Mouse (Mus musculus) hindbrain, embryonic 15.5 days (tissue): ENCODE results near the gene Zfp317. TPM values are rescaled to one million over a fixed set of nuclear protein-coding genes. Genes with fewer than 3 reads are reported as not detected.
"Not testable (repeated sequence)": the region's sequence is repeated elsewhere in the genome, so short reads cannot be mapped to it uniquely, and the experiment has no call there.

ENCODE experiments used
- ATAC-seq: fragments of 200-750 bp; cut with Nextera tagmentation; 2 replicates; pipeline ENCODE4 v1.8.0; 2017; ENCODE audit warnings: low read depth, moderate number of reproducible peaks, moderate TSS enrichment; ENCODE audit not compliant: low FRiP score
- H3K27ac ChIP-seq: fragments of 300-500 bp; sonication (generic); replicated peaks from 2 replicates; pipeline ENCODE4 v1.5.1; 2015; ENCODE audit warnings: mild to moderate bottlenecking, inconsistent platforms
- H3K27me3 ChIP-seq: fragments of 300-500 bp; sonication (generic); 2 replicates; pipeline ENCODE4 v1.6.1; 2015; ENCODE audit warnings: control low read depth, inconsistent platforms
- H3K36me3 ChIP-seq: fragments of 300-500 bp; sonication (generic); 2 replicates; pipeline ENCODE4 v1.6.1; 2015; ENCODE audit warnings: control low read depth, inconsistent platforms
- H3K4me1 ChIP-seq: fragments of 300-500 bp; sonication (generic); replicated peaks from 2 replicates; pipeline ENCODE4 v1.6.1; 2015; ENCODE audit warnings: control low read depth, inconsistent platforms
- H3K4me2 ChIP-seq: fragments of 300-500 bp; sonication (generic); 2 replicates; pipeline ENCODE4 v1.6.1; 2015; ENCODE audit warnings: moderate library complexity, mild to moderate bottlenecking, inconsistent platforms
- H3K4me3 ChIP-seq: fragments of 300-500 bp; sonication (generic); 2 replicates; pipeline ENCODE4 v1.5.1; 2015; ENCODE audit warnings: mild to moderate bottlenecking, inconsistent platforms
- H3K9ac ChIP-seq: fragments of 300-500 bp; sonication (generic); 2 replicates; pipeline ENCODE4 v1.6.1; 2015; ENCODE audit warnings: inconsistent platforms
- H3K9me3 ChIP-seq: fragments of 300-500 bp; sonication (generic); 2 replicates; pipeline ENCODE4 v1.6.1; 2016; ENCODE audit warnings: control low read depth, inconsistent platforms
- WGBS: fragments of 180-500 bp; shearing (Covaris S2); methylation state at CpG from one replicate; pipeline ENCODE4 v1.1.7; 2015; 5-methylcytosine and 5-hydroxymethylcytosine counted together
- polyA plus RNA-seq: library from polyadenylated mRNA; unstranded; fragments of >200 nt; fragmentation: Nextera tagmentation; extraction: Ambion mirVana; gene quantifications from 2 replicates; pipeline ENCODE4 v1.2.1, GENCODE M21; 2015

Zfp317 gene
- 33.6 and 34.4 TPM in 2 replicates for polyA plus RNA-seq

DNA sequence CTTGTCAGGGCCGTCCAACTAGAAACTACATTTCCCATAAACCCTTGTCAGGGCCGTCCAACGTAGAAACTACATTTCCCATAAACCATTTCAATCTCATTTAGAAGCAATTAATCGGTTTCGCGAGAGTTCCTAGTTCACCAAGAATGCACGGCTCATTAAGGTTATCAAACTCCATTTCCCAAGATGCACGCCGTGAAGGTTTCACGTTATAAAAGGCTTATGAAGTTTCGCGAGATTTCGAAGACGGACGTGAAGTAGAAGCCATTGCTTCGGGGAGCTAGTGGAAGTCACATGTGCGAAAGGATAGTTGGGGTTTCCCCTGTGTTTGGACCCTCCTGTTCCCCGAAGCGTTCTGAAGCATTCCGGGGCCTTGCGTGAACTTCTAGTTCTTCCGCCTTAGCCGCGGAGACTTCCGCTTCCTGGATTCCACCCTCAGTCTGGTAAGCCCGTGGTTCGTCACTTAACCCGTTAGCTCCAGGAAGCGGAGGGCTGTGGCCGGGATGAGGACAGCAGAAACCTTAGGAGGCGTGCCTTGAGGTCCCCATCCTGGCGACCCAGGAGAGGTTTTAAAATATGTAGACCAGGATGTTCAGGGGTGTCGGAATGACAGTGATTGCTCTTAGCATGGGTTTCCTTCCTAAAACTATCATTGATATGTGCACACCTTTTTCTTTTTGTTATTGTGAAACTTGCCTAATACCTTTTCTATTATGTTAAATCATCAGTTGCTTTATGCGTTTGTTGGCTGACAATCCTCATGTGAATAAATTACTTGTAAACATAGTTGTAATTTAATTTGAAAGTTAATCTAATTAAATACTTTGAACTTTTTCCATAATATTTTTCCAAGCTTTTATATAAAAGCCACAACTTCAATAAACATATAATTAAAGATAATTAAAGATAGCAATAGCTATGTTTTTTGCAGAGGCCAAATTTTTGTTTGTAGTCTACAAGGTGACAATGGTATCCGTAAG is at the start of gene Zfp317:
Gene Zfp317 (plus strand): TSS at position 260 of the 980 bp plus-strand sequence.
- Histone ChIP-seq H3K4me1 (no peaks in the 10 kb centered on the region), H3K9me3 (no peaks in the 10 kb centered on the region), H3K36me3 (peaks cover 7% of the 10 kb centered on the region; the same call in 1 of the 2 replicates), H3K4me2 (peak within 1 kb of the TSS; percentile 54), H3K27ac (peak within 1 kb of the TSS; percentile 85), H3K27me3 (no peaks in the 10 kb centered on the region), H3K9ac (peak within 1 kb of the TSS; percentile 67), H3K4me3 (peak within 1 kb of the TSS; percentile 69)
- ATAC-seq = peak; percentile 99
- WGBS = 2% methylated on average over 35 of the region's 35 CpGs

DNA sequence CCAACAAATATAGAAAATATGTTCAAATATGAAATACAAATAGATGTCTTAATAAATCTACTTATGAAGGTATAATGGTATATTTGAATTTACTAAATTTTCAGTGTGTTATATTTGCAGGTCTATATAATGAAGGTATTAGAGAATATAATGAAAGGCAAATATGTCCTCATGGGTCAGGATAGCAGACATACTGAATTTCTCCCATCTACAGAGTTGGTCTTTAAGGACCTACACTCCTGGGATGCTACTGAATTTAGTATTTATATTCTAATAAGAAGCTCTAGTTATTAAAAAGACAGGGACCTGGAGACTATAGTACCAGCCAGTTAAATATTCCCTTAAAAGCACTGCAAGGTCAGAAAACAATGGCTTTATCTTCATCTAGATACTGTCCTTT is 39.6 kb upstream of the Zfp317 start, which contains the start of gene Olfr855:
Gene Olfr855 (plus strand): TSS at position 301 of the 400 bp plus-strand sequence.
- H3K9me3 ChIP-seq = no peaks in the 10 kb centered on the region; the same call in 1 of the 2 replicates
- no peak within 1 kb of the TSS for H3K4me3 ChIP-seq
- H3K27ac ChIP-seq = no peak within 1 kb of the TSS
- no peak within 1 kb of the TSS for H3K4me2 ChIP-seq
- H3K36me3 ChIP-seq = no peaks in the 10 kb centered on the region
- H3K9ac ChIP-seq = no peak within 1 kb of the TSS
- no peak for ATAC-seq
- no peaks in the 10 kb centered on the region for H3K27me3 ChIP-seq
- H3K4me1 ChIP-seq = no peaks in the 10 kb centered on the region

DNA sequence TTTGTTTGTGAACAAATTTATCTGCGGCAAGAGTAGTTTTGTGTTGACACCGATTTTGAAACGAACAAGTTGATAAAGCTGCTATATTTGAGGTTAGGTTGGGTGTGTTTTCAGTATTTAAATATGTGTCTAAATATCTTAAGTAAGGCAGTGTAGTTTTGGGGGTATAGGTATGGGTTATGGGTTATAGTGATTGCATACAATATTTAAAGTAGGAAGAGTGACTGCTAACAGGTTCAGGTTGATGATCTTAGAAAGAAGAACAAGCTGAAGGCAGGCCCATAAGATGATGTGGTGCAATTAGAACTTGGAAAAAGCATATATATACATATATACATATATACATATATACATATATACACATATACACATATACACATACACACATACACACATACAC is 605 bp upstream of the Zfp317 start:
- H3K27ac ChIP-seq = no peak overlapping the region
- no peaks in the 10 kb centered on the region for H3K27me3 ChIP-seq
- WGBS = 94% methylated on average over 3 of the region's 3 CpGs
- peak overlapping the region; percentile 69 for H3K4me3 ChIP-seq
- H3K9ac ChIP-seq = no peak overlapping the region
- peak overlapping the region; percentile 27 for H3K4me2 ChIP-seq
- H3K36me3 ChIP-seq = peaks cover 4% of the 10 kb centered on the region; the same call in 1 of the 2 replicates
- H3K9me3 ChIP-seq = no peaks in the 10 kb centered on the region
- H3K4me1 ChIP-seq = no peaks in the 10 kb centered on the region
- ATAC-seq = no peak

DNA sequence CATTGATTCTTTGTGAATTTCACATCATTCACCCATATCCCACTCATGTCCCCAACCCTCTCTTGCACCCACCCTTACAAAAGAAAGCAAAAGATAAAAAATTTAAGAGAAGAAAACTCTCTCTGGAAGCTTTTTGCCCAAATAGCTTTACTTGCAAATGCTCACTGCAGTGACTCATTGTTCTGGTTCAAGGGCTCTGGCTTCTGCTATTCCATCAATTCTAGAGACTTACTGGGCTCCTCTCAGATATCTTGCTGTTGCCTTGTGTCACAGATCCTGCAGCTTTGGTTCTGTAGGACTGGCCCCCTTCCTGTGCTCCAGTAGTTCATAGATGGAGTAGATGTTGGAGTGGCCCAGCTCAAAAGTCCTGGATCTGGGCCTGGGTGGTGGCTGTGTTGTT is 7.7 kb downstream of the Zfp317 start:
- H3K4me1 ChIP-seq = no peaks in the 10 kb centered on the region

DNA sequence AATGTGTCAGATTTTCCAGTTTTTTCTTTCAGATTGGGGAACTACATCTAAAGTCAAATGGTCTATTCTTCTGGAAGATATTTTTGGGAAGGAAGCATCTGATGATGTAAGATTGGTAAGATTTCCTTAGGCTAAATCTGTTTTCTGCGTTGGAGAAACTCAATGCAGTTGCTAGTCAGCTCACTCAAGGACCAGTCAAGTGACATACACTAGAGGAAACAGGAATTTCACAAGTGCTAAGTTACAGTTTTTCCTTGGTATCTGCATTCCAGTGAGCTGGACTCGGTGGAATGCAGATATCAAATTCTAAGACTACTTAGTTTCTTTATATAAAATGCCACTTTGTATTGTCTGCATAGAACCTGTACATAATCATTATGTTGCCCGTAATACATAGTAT is 23.3 kb downstream of the Zfp317 start:
- no peak overlapping the region for H3K9ac ChIP-seq
- H3K4me1 ChIP-seq = no peaks in the 10 kb centered on the region
- H3K4me3 ChIP-seq = no peak overlapping the region
- WGBS = 96% methylated on average over 3 of the region's 3 CpGs
- H3K4me2 ChIP-seq = no peak overlapping the region
- H3K27ac ChIP-seq = no peak overlapping the region
- H3K9me3 ChIP-seq = no peaks in the 10 kb centered on the region
- peaks cover 69% of the 10 kb centered on the region for H3K36me3 ChIP-seq
- no peak for ATAC-seq
- no peaks in the 10 kb centered on the region for H3K27me3 ChIP-seq

More for the DNA sequence above, 7.7 kb downstream of the Zfp317 start:
- peaks cover 25% of the 10 kb centered on the region for H3K36me3 ChIP-seq
- H3K4me3 ChIP-seq = no peak overlapping the region
- H3K9ac ChIP-seq = no peak overlapping the region
- H3K27me3 ChIP-seq = no peaks in the 10 kb centered on the region
- ATAC-seq = no peak
- no peaks in the 10 kb centered on the region for H3K9me3 ChIP-seq
- H3K27ac ChIP-seq = no peak overlapping the region
- no peak overlapping the region for H3K4me2 ChIP-seq

DNA sequence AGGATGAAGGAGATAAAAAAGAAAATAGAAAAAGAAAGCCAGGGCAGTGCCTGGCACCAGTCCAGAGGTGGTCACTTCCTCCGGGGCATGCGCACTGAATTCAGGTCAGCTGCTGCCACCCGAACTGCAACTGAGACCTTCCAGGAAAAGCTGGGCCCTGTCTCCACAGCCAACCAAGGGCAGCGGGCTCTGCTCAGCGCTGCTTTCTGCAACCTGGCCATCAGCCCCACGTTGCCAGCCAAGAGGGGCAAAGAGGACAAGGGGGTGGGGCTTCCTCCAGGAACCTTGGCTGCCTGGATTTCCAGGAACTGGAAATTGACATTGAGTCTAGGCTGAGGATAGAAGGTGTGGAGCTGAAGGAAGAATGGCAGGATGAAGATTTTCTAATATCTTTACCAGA is 68.4 kb downstream of the Zfp317 start:
- H3K27me3 ChIP-seq = no peaks in the 10 kb centered on the region
- no peaks in the 10 kb centered on the region for H3K9me3 ChIP-seq
- WGBS = 84% methylated on average over 6 of the region's 6 CpGs

DNA sequence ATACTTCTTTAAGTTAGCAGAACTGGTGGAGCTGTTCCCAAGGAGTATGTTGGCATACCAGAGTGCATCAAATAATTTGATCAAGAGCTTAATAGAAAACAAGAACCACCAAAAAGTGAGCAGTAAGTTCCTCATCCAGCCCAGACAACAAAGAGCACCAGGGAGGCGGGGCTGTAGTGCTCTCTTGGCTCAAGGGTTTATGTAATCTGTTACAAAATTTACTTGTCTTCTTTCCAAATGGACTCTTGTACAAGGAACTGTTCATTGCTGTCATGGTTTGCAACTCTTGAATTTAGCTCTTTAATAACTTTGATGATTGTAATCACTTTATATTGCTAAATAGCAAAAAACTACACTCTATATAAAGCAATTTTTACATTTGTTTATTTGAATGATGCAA is 69.5 kb downstream of the Zfp317 start:
- Histone ChIP-seq H3K36me3 (no peaks in the 10 kb centered on the region), H3K4me3 (no peak overlapping the region), H3K4me2 (no peak overlapping the region), H3K27me3 (no peaks in the 10 kb centered on the region), H3K9ac (no peak overlapping the region), H3K27ac (no peak overlapping the region), H3K4me1 (no peaks in the 10 kb centered on the region), H3K9me3 (no peaks in the 10 kb centered on the region)
- no peak for ATAC-seq
- WGBS = 78% methylated on average over 1 of the region's 1 CpGs

More for the DNA sequence above, 68.4 kb downstream of the Zfp317 start:
- Histone ChIP-seq H3K36me3 (no peaks in the 10 kb centered on the region), H3K4me2 (no peak overlapping the region), H3K4me1 (no peaks in the 10 kb centered on the region), H3K27ac (no peak overlapping the region), H3K4me3 (no peak overlapping the region), H3K9ac (no peak overlapping the region)
- no peak for ATAC-seq

DNA sequence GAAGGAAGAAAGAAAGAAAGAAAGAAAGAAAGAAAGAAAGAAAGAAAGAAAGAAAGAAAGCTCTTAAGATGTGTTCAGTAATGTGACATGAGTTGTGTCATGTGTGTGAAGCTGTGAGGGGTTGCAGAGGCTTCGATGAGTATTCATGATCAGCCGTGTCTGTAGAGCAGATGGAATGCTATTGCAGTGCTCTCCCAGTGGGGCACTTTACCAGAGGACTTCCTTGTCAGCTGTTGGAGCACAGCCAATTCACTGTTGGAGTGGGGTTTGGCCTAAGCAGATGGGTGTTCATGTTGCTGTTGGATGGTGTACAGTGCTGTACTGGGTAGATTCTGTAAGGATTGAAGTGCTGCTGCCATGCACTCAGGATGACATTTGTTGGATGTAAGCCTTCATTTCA is 70.5 kb downstream of the Zfp317 start:
- WGBS = 68% methylated on average over 2 of the region's 2 CpGs
- Histone ChIP-seq H3K9ac (no peak overlapping the region), H3K27me3 (no peaks in the 10 kb centered on the region), H3K9me3 (0 out of 2 replicates have a peak, but pooled peaks cover 3% of the 10 kb centered on the region), H3K4me2 (no peak overlapping the region), H3K36me3 (no peaks in the 10 kb centered on the region), H3K4me1 (no peaks in the 10 kb centered on the region), H3K4me3 (no peak overlapping the region), H3K27ac (no peak overlapping the region)
- ATAC-seq = no peak

DNA sequence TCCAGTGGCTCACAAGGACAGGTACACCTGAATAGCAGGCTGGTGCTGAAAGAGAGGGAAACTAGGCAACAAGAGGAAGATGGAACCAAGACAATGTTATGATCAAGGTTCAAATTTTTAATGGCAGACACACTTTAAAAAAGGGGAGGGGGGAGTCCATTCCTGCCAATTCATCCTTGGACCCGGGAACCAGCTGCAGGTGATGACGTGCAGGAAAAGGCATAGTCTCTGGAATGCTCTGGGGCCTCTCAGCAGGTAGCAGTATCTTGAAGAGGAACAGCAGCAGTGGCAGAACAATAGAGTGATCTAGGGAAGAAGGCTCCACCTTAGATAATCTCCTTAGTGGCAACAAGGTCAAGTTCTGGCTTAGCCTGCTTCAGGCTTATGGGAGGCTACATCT is 72.4 kb downstream of the Zfp317 start:
- not testable (repeated sequence) for H3K9me3 ChIP-seq, H3K4me3 ChIP-seq, H3K4me2 ChIP-seq, H3K9ac ChIP-seq, H3K27me3 ChIP-seq, H3K36me3 ChIP-seq, H3K4me1 ChIP-seq, H3K27ac ChIP-seq, ATAC-seq
- 57% methylated on average over 2 of the region's 2 CpGs for WGBS

DNA sequence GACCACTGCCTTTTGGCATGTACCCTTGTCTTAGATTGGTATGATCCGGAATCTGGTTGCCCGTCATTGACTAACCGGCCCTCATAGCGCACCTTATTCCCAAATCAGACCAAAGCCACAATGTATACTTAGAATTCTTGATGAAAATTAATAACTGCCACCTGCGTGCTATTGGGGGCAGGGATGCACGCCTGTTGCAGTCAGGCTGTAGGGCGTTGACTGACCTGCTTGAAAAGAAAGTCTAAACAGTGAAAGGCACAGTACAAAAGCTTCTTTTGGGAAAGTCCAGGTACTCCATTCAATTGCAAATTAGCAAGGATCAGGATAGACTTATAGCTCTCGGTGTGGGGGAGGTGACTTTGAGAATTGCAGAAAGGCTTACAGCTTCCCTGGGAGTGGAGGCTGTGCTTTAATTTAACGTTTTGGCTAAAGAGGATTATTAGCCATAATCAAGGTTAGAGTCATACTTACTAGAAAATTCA is 73.0 kb downstream of the Zfp317 start:
- not testable (repeated sequence) for H3K36me3 ChIP-seq, H3K4me3 ChIP-seq, H3K9me3 ChIP-seq, H3K27me3 ChIP-seq, H3K27ac ChIP-seq, H3K4me1 ChIP-seq, H3K4me2 ChIP-seq, H3K9ac ChIP-seq, ATAC-seq
- 74% methylated on average over 9 of the region's 9 CpGs for WGBS
